Mouse (Mus musculus): Measurements from ENCODE around the gene BC048562.

DNA sequence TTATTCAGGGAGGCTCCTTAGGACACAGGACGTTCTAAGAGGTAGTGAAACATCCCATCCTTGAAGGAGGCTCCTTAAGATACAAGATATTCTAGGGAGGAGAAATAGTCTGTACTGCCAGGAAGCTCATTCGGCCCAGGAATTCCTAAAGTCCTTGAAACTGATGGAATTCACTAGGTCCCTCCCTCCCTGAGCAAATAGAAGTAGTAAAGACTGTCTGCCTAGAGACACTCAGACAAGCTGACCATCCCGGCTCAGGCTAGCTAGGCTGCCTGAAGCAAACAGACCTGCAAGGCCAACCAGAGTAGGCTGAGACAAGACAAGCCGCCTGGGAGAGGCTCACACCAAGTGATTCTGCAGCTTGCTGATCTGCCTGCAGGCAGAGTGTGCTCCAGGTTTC is 33.6 kb downstream of the BC048562 start:
- no peak for TF ChIP-seq CTCF (IDR thresholded peaks at IDR 0.05)
- no peak for TF ChIP-seq EP300 (IDR thresholded peaks at IDR 0.05; ENCODE audit: insufficient read depth, low read depth, low read length)
